Mouse (Mus musculus): ENCODE data around the gene Sorcs3. TPM values are rescaled to one million over a fixed set of nuclear protein-coding genes. Genes with fewer than 3 reads are reported as not detected.

Sorcs3 gene
- polyA plus RNA-seq, 1 experiment, result 0.66 TPM

GRCm38 (mm10) chr19:48616951-48617350 lies 411.1 kb downstream of the Sorcs3 start:
- no peaks in the 10 kb centered on the region for H3K36me3 ChIP-seq (ENCODE audit: control insufficient read depth, insufficient read depth, low read length)
- no peaks in the 10 kb centered on the region for H3K27me3 ChIP-seq (replicated peaks; ENCODE audit: control insufficient read depth, insufficient read depth, low read length)
- no peak for DNase-seq
- no peaks in the 10 kb centered on the region for H3K4me1 ChIP-seq (ENCODE audit: control insufficient read depth, insufficient read depth, low read length)
- no peak for TF ChIP-seq CTCF (conservative IDR thresholded peaks at IDR 0.05; ENCODE audit: insufficient read depth, insufficient read length, low read depth, low read length)
- WGBS, result 53% methylated on average over 1 of the region's 1 CpGs
- no peak overlapping the region for H3K27ac ChIP-seq (ENCODE audit: insufficient read depth, low read depth, low read length)
- H3K4me3 ChIP-seq (ENCODE audit: insufficient read depth, low read depth, low read length), result no peak overlapping the region

DNA sequence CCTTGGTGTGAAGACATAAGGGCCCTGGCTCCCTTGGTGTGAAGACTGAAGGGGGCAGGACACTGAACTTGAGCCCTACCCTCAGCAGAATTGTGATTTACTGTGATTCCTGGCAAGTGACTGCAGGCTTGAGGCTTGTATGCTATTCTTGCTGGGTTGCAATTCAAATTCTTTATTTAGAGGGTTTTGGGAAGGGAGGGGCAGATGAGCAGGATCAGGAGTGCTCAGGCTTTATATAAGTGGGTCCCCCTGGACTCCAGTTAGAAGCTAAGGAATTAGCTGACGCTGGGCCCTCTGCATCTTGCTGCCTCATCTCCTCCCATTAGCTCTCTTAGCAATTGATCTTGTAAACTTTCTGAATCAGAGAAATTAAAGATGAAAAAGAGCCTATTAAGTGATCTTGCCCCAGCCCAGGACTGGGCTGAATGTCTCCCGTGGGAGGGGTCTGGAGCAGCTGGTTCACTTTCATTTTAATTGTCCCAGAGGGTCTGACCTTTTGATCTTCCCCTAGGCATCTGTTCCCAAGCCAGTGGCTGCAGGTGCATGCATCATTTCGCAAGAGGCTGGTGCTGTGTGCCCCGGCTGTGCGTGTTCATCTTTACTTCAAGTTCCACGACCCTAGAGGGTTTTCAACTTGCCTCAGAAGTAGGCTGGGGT lies 425.0 kb downstream of the Sorcs3 start:
- no peaks in the 10 kb centered on the region for H3K4me1 ChIP-seq (ENCODE audit: control insufficient read depth, insufficient read depth, low read length)
- H3K36me3 ChIP-seq (ENCODE audit: control insufficient read depth, insufficient read depth, low read length), result no peaks in the 10 kb centered on the region
- TF ChIP-seq CTCF (conservative IDR thresholded peaks at IDR 0.05; ENCODE audit: insufficient read depth, insufficient read length, low read depth, low read length), result no peak
- TF ChIP-seq POLR2A (IDR thresholded peaks at IDR 0.05; ENCODE audit: low read depth, low read length), result no peak
- H3K4me3 ChIP-seq (ENCODE audit: insufficient read depth, low read depth, low read length), result no peak overlapping the region
- H3K27me3 ChIP-seq (replicated peaks; ENCODE audit: control insufficient read depth, insufficient read depth, low read length), result no peaks in the 10 kb centered on the region
- no peak for DNase-seq
- 51% methylated on average over 6 of the region's 6 CpGs for WGBS
- H3K27ac ChIP-seq (ENCODE audit: insufficient read depth, low read depth, low read length), result no peak overlapping the region

GRCm38 (mm10) chr19:48642566-48642965 lies 436.7 kb downstream of the Sorcs3 start:
- no peak overlapping the region for H3K27ac ChIP-seq (ENCODE audit: insufficient read depth, low read depth, low read length)
- TF ChIP-seq POLR2A (IDR thresholded peaks at IDR 0.05; ENCODE audit: low read depth, low read length), result no peak
- no peak for TF ChIP-seq CTCF (conservative IDR thresholded peaks at IDR 0.05; ENCODE audit: insufficient read depth, insufficient read length, low read depth, low read length)
- H3K36me3 ChIP-seq (ENCODE audit: control insufficient read depth, insufficient read depth, low read length), result no peaks in the 10 kb centered on the region
- H3K4me1 ChIP-seq (ENCODE audit: control insufficient read depth, insufficient read depth, low read length), result no peaks in the 10 kb centered on the region
- no peak for DNase-seq
- no peak overlapping the region for H3K4me3 ChIP-seq (ENCODE audit: insufficient read depth, low read depth, low read length)
- no peaks in the 10 kb centered on the region for H3K27me3 ChIP-seq (replicated peaks; ENCODE audit: control insufficient read depth, insufficient read depth, low read length)
- WGBS, result 85% methylated on average over 4 of the region's 4 CpGs

DNA sequence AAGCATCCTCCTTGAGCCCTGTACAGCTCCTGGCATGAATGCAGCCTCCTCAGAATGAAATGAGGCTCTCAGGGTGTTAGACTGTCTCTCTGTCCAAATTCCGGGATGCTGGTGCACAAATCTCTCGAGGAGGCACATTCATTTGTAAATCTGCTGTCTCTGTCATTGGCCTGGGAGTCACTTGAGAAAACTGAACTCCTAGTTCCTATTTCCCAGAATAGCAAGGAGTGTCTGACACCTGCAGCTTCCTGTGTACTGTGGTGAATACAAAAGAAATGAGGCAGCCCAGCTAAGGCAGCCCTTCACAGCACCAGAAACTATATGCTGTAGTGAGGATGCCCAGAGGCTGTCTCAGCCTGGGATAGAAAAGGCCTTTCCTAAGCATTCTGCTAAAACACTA lies 444.1 kb downstream of the Sorcs3 start:
- WGBS, result 66% methylated on average over 2 of the region's 2 CpGs
- H3K27me3 ChIP-seq (replicated peaks; ENCODE audit: control insufficient read depth, insufficient read depth, low read length), result no peaks in the 10 kb centered on the region
- H3K4me3 ChIP-seq (ENCODE audit: insufficient read depth, low read depth, low read length), result no peak overlapping the region
- TF ChIP-seq POLR2A (IDR thresholded peaks at IDR 0.05; ENCODE audit: low read depth, low read length) (no peak), CTCF (conservative IDR thresholded peaks at IDR 0.05; ENCODE audit: insufficient read depth, insufficient read length, low read depth, low read length) (no peak)
- no peak for DNase-seq
- H3K27ac ChIP-seq (ENCODE audit: insufficient read depth, low read depth, low read length), result no peak overlapping the region
- H3K4me1 ChIP-seq (ENCODE audit: control insufficient read depth, insufficient read depth, low read length), result no peaks in the 10 kb centered on the region
- no peaks in the 10 kb centered on the region for H3K36me3 ChIP-seq (ENCODE audit: control insufficient read depth, insufficient read depth, low read length)

DNA sequence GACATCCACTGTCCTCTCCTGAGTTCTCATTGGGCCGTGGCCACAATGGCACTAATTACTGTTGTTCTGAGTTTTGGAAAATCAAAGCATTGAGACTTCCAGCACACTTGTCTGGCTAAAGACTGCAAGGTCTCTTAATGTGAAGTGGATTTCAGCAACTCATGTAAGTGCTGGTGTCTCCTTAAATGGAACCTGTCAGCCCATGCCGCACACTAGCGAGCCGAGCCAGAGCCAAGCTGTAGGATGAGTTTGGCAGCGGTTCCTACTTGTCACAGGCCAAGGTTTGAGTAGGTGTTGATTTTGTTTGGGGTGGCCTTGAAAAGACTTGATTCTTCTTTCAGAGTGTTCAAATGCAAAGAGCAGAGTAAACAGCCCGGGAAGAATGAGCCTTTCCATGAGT lies 445.8 kb downstream of the Sorcs3 start:
- Histone ChIP-seq H3K4me1 (ENCODE audit: control insufficient read depth, insufficient read depth, low read length) (no peaks in the 10 kb centered on the region), H3K27me3 (replicated peaks; ENCODE audit: control insufficient read depth, insufficient read depth, low read length) (no peaks in the 10 kb centered on the region), H3K4me3 (ENCODE audit: insufficient read depth, low read depth, low read length) (no peak overlapping the region), H3K36me3 (ENCODE audit: control insufficient read depth, insufficient read depth, low read length) (no peaks in the 10 kb centered on the region), H3K27ac (ENCODE audit: insufficient read depth, low read depth, low read length) (no peak overlapping the region)
- 81% methylated on average over 6 of the region's 6 CpGs for WGBS
- TF ChIP-seq POLR2A (IDR thresholded peaks at IDR 0.05; ENCODE audit: low read depth, low read length), result no peak
- DNase-seq, result no peak

DNA sequence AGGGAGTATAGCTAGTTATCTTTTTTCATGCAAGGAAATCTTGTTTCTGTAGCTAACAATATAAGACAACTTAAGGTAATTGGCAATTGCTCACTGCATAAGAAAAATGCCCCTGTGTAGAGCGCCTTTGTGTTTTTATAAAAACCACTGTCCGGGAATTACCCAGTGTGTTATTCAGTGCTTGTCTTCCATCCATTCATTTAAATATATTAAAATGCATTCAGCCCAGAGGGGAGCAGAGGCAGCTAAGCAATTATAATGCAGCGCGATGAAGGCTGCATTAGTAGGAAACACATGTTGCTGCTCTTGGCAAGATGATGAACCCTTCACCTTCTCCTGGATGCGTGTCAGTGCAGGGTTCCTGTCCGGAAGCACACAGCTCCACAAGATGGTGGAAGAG lies 454.4 kb downstream of the Sorcs3 start:
- H3K4me1 ChIP-seq (ENCODE audit: control insufficient read depth, insufficient read depth, low read length), result no peaks in the 10 kb centered on the region
- H3K27ac ChIP-seq (ENCODE audit: insufficient read depth, low read depth, low read length), result no peak overlapping the region
- 81% methylated on average over 6 of the region's 6 CpGs for WGBS

DNA sequence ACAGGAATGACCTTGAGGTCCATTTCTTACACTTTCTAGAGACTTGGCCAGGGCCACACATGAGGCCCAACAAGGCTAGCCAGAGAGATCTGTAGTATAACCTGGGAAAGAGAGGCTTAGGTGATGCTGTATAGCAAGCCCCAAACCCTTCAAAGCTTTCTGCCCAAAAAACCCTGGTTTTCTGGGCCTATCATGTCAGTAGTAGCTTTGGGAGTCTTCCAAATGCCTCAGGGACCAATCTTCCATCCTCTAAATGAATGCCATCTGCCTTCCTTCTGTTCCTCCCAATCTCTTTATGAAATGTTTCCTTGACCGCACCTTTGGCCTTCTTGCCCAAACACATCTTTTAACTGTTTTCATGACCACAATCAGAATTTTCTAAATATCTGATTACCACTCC lies 474.1 kb downstream of the Sorcs3 start:
- Histone ChIP-seq H3K4me1 (ENCODE audit: control insufficient read depth, insufficient read depth, low read length) (no peaks in the 10 kb centered on the region), H3K4me3 (ENCODE audit: insufficient read depth, low read depth, low read length) (no peak overlapping the region), H3K27ac (ENCODE audit: insufficient read depth, low read depth, low read length) (no peak overlapping the region), H3K36me3 (ENCODE audit: control insufficient read depth, insufficient read depth, low read length) (no peaks in the 10 kb centered on the region), H3K27me3 (replicated peaks; ENCODE audit: control insufficient read depth, insufficient read depth, low read length) (no peaks in the 10 kb centered on the region)
- TF ChIP-seq CTCF (conservative IDR thresholded peaks at IDR 0.05; ENCODE audit: insufficient read depth, insufficient read length, low read depth, low read length) (no peak), POLR2A (IDR thresholded peaks at IDR 0.05; ENCODE audit: low read depth, low read length) (no peak)
- 97% methylated on average over 1 of the region's 1 CpGs for WGBS
- no peak for DNase-seq

More for the DNA sequence above, 454.4 kb downstream of the Sorcs3 start:
- DNase-seq, result no peak
- Histone ChIP-seq H3K36me3 (ENCODE audit: control insufficient read depth, insufficient read depth, low read length) (no peaks in the 10 kb centered on the region), H3K4me3 (ENCODE audit: insufficient read depth, low read depth, low read length) (no peak overlapping the region), H3K27me3 (replicated peaks; ENCODE audit: control insufficient read depth, insufficient read depth, low read length) (no peaks in the 10 kb centered on the region)
- TF ChIP-seq CTCF (conservative IDR thresholded peaks at IDR 0.05; ENCODE audit: insufficient read depth, insufficient read length, low read depth, low read length), result no peak
- TF ChIP-seq POLR2A (IDR thresholded peaks at IDR 0.05; ENCODE audit: low read depth, low read length), result no peak
